15 mouse cellular contexts compared by ENCODE assay signal in genomic region chr11:29686176-29686575, GRCm38 (mm10).
"Had no signal": no experiment of that assay in that cellular context is flagged by ENCODE, and none has a peak within 500 bp of the region (broad histone marks: within the 10 kb centered on the region; RNA-seq: fewer than 3 reads in every experiment).

No protein-coding gene starts in this region.

- H3K27ac ChIP-seq: layer of hippocampus, adult 2 months; limb, embryonic 10.5 days; liver, embryonic 15.5 days; midbrain, embryonic 12.5 days; stomach, embryonic 15.5 days had no signal

- H3K36me3 ChIP-seq: limb, embryonic 10.5 days; liver, embryonic 15.5 days; midbrain, embryonic 12.5 days; stomach, embryonic 15.5 days had no signal

- ATAC-seq: midbrain, embryonic 16.5 days had no signal

- H3K4me2 ChIP-seq: liver, embryonic 11.5 days; liver, embryonic 15.5 days; midbrain, embryonic 12.5 days; stomach, embryonic 15.5 days had no signal

- H3K4me1 ChIP-seq: limb, embryonic 10.5 days; liver, embryonic 15.5 days; midbrain, embryonic 12.5 days; stomach, embryonic 15.5 days had no signal

- H3K9me3 ChIP-seq: limb, embryonic 10.5 days; liver, embryonic 15.5 days; midbrain, embryonic 12.5 days; stomach, embryonic 15.5 days had no signal

- DNase-seq: kidney, adult 11 months; kidney, postnatal 10 days; kidney, postnatal 4 days; lung, adult 2 months; lung, postnatal 10 days; lung, postnatal 4 days; right cerebral cortex, adult 18-20 months; right cerebral cortex, postnatal 25 days had no signal

- H3K4me3 ChIP-seq: layer of hippocampus, adult 2 months; limb, embryonic 10.5 days; liver, embryonic 15.5 days; midbrain, embryonic 12.5 days; stomach, embryonic 15.5 days had no signal

- H3K9ac ChIP-seq: liver, embryonic 15.5 days; midbrain, embryonic 12.5 days; stomach, embryonic 15.5 days had no signal

- H3K27me3 ChIP-seq: liver, embryonic 15.5 days; midbrain, embryonic 12.5 days; stomach, embryonic 15.5 days had no signal
